Mouse (Mus musculus) megakaryocyte progenitor cell, adult 5-6 weeks (primary cell): ENCODE results near the gene Ikzf3. TPM values are rescaled to one million over a fixed set of nuclear protein-coding genes. Genes with fewer than 3 reads are reported as not detected.
A peak's percentile ranks its signal among the peaks of the same experiment; 100 is the strongest.

ENCODE experiments used
- ATAC-seq: replicated peaks from 2 replicates; pipeline ENCODE4 v1.8.0; 2016; ENCODE audit warnings: mild to moderate bottlenecking, moderate TSS enrichment, inconsistent platforms; ENCODE audit not compliant: poor library complexity
- total RNA-seq, 2 experiments: library from RNA; stranded (forward) in 1 of 2; stranded (reverse) in 1 of 2; fragments of 157-497, 149-512 nt in 1 of 2; fragments of 200-1000 nt in 1 of 2; gene quantifications; 2 replicates each; pipeline versions ENCODE4 v1.2.3 to v1.2.4; 2015 to 2017

Ikzf3 gene
- total RNA-seq, 2 experiments from 2014 or later = 0.17 to 1.2 TPM

- ATAC-seq = no peak
Measured at GRCm38 (mm10) chr11:98475630-98476433, 70.0 kb downstream of the Ikzf3 start.

GRCm38 (mm10) chr11:98474967-98475366 lies 70.9 kb downstream of the Ikzf3 start:
- ATAC-seq = no peak

GRCm38 (mm10) chr11:98473916-98474479 lies 71.8 kb downstream of the Ikzf3 start:
- 0 out of 2 replicates have a peak, but pooled peaks have one; percentile 20 for ATAC-seq

GRCm38 (mm10) chr11:98472696-98473095 lies 73.1 kb downstream of the Ikzf3 start:
- ATAC-seq = no peak

GRCm38 (mm10) chr11:98470795-98471194 lies 75.0 kb downstream of the Ikzf3 start:
- ATAC-seq = peak; percentile 46; the same call in 1 of the 2 replicates

GRCm38 (mm10) chr11:98469761-98470714 lies 75.8 kb downstream of the Ikzf3 start:
- peak; percentile 70 for ATAC-seq

- ATAC-seq = no peak
Measured at GRCm38 (mm10) chr11:98464516-98464915, 81.3 kb downstream of the Ikzf3 start.

GRCm38 (mm10) chr11:98463911-98464310 lies 81.9 kb downstream of the Ikzf3 start:
- ATAC-seq = no peak

- ATAC-seq = no peak
Measured at GRCm38 (mm10) chr11:98462255-98462654, 83.6 kb downstream of the Ikzf3 start.

GRCm38 (mm10) chr11:98461109-98461720 lies 84.6 kb downstream of the Ikzf3 start:
- ATAC-seq = no peak

- no peak for ATAC-seq
Measured at GRCm38 (mm10) chr11:98459860-98460259, 86.0 kb downstream of the Ikzf3 start.

GRCm38 (mm10) chr11:98459071-98459741 lies 86.6 kb downstream of the Ikzf3 start:
- no peak for ATAC-seq

GRCm38 (mm10) chr11:98458121-98458990 lies 87.5 kb downstream of the Ikzf3 start:
- ATAC-seq = no peak

- ATAC-seq = peak; percentile 93
Measured at GRCm38 (mm10) chr11:98457367-98458120, 88.3 kb downstream of the Ikzf3 start.

GRCm38 (mm10) chr11:98456945-98457344 lies 88.9 kb downstream of the Ikzf3 start:
- ATAC-seq = no peak

- no peak for ATAC-seq
Measured at GRCm38 (mm10) chr11:98456545-98456944, 89.3 kb downstream of the Ikzf3 start.

- ATAC-seq = no peak
Measured at GRCm38 (mm10) chr11:98455484-98455883, 90.3 kb downstream of the Ikzf3 start.

GRCm38 (mm10) chr11:98449921-98450771 lies 95.7 kb downstream of the Ikzf3 start:
- no peak for ATAC-seq
